Mouse (Mus musculus) kidney, embryonic 15.5 days (tissue): ENCODE results near the gene Klrb1b. TPM values are rescaled to one million over a fixed set of nuclear protein-coding genes. Genes with fewer than 3 reads are reported as not detected.
"Not testable (repeated sequence)": the region's sequence is repeated elsewhere in the genome, so short reads cannot be mapped to it uniquely, and the experiment has no call there.

Experiments used
- ATAC-seq: fragments of 200-750 bp; cut with Nextera tagmentation; replicated peaks from 2 replicates; pipeline ENCODE4 v1.8.0; 2017; ENCODE audit warnings: moderate TSS enrichment; ENCODE audit not compliant: low FRiP score
- H3K27ac ChIP-seq: fragments of 300-500 bp; sonication (generic); 2 replicates; pipeline ENCODE4 v1.5.1; 2015; ENCODE audit warnings: mild to moderate bottlenecking, inconsistent platforms
- H3K27me3 ChIP-seq: fragments of 300-500 bp; sonication (generic); 2 replicates; pipeline ENCODE4 v1.6.1; 2015; ENCODE audit warnings: inconsistent platforms
- H3K36me3 ChIP-seq: fragments of 300-500 bp; sonication (generic); 2 replicates; pipeline ENCODE4 v1.6.1; 2015; ENCODE audit warnings: inconsistent platforms
- H3K4me1 ChIP-seq: fragments of 300-500 bp; sonication (generic); 2 replicates; pipeline ENCODE4 v1.6.1; 2015; ENCODE audit warnings: inconsistent platforms
- H3K4me2 ChIP-seq: fragments of 300-500 bp; sonication (generic); 2 replicates; pipeline ENCODE4 v1.6.1; 2015; ENCODE audit warnings: moderate library complexity, mild to moderate bottlenecking, inconsistent platforms
- H3K4me3 ChIP-seq: fragments of 300-500 bp; sonication (generic); replicated peaks from 2 replicates; pipeline ENCODE4 v1.5.1; 2015; ENCODE audit warnings: mild to moderate bottlenecking, inconsistent platforms
- H3K9ac ChIP-seq: fragments of 300-500 bp; sonication (generic); 2 replicates; pipeline ENCODE4 v1.6.1; 2015; ENCODE audit warnings: mild to moderate bottlenecking, inconsistent platforms
- H3K9me3 ChIP-seq: fragments of 300-500 bp; sonication (generic); replicated peaks from 2 replicates; pipeline ENCODE4 v1.6.1; 2016; ENCODE audit warnings: inconsistent platforms
- WGBS: fragments of 180-500 bp; shearing (Covaris S2); methylation state at CpG from one replicate; pipeline ENCODE4 v1.1.7; 2015; ENCODE audit warnings: mixed read lengths; 5-methylcytosine and 5-hydroxymethylcytosine counted together
- polyA plus RNA-seq: library from polyadenylated mRNA; unstranded; fragments of >200 nt; fragmentation: Nextera tagmentation; extraction: Ambion mirVana; gene quantifications from 2 replicates; pipeline ENCODE4 v1.2.1, GENCODE M21; 2015

Klrb1b gene
- polyA plus RNA-seq, 1 experiment from 2014 or later = 0.09 TPM

- WGBS = 67% methylated on average over 8 of the region's 8 CpGs
Observed at GRCm38 (mm10) chr6:128796321-128796955, 29.7 kb downstream of the Klrb1b start.

GRCm38 (mm10) chr6:128793734-128794133 lies 32.4 kb downstream of the Klrb1b start:
- H3K4me3 ChIP-seq = no peak overlapping the region
- WGBS = 7% methylated on average over 6 of the region's 6 CpGs
- 0 out of 2 replicates have a peak, but pooled peaks have one; percentile 26 for ATAC-seq

More at GRCm38 (mm10) chr6:128796321-128796955, 29.7 kb downstream of the Klrb1b start:
- H3K4me2 ChIP-seq = no peak overlapping the region
- ATAC-seq = no peak
- H3K9me3 ChIP-seq = no peaks in the 10 kb centered on the region
- H3K9ac ChIP-seq = no peak overlapping the region
- H3K27me3 ChIP-seq = no peaks in the 10 kb centered on the region
- peaks cover 17% of the 10 kb centered on the region for H3K4me1 ChIP-seq
- H3K4me3 ChIP-seq = no peak overlapping the region
- no peak overlapping the region for H3K27ac ChIP-seq
- H3K36me3 ChIP-seq = no peaks in the 10 kb centered on the region

GRCm38 (mm10) chr6:128790491-128790994 lies 35.6 kb downstream of the Klrb1b start:
- H3K27me3 ChIP-seq, H3K9me3 ChIP-seq, H3K36me3 ChIP-seq, H3K9ac ChIP-seq, H3K4me3 ChIP-seq, H3K4me1 ChIP-seq, H3K27ac ChIP-seq, H3K4me2 ChIP-seq, ATAC-seq: not testable (repeated sequence)
- WGBS = 66% methylated on average over 4 of the region's 4 CpGs

More at GRCm38 (mm10) chr6:128793734-128794133, 32.4 kb downstream of the Klrb1b start:
- Histone ChIP-seq H3K27ac (0 out of 2 replicates have a peak overlapping the region, but pooled peaks have one; percentile 3), H3K4me1 (peaks cover 13% of the 10 kb centered on the region), H3K9me3 (no peaks in the 10 kb centered on the region), H3K27me3 (no peaks in the 10 kb centered on the region), H3K4me2 (no peak overlapping the region), H3K36me3 (no peaks in the 10 kb centered on the region), H3K9ac (no peak overlapping the region)

- Histone ChIP-seq H3K9me3 (no peaks in the 10 kb centered on the region), H3K4me1 (peaks cover 6% of the 10 kb centered on the region; the same call in 1 of the 2 replicates), H3K27me3 (no peaks in the 10 kb centered on the region), H3K27ac (no peak within 1 kb of the TSS), H3K4me2 (no peak within 1 kb of the TSS), H3K4me3 (no peak within 1 kb of the TSS), H3K9ac (no peak within 1 kb of the TSS), H3K36me3 (no peaks in the 10 kb centered on the region)
- ATAC-seq = no peak
- WGBS = 94% methylated on average over 2 of the region's 2 CpGs
Observed at GRCm38 (mm10) chr6:128789115-128789514, 37.0 kb downstream of the Klrb1b start, which contains the start of gene Klrb1c. Gene Klrb1c, minus strand, starts transcription at chr6:128789215.

- Histone ChIP-seq H3K36me3 (no peaks in the 10 kb centered on the region), H3K9ac (no peak overlapping the region), H3K27me3 (no peaks in the 10 kb centered on the region), H3K4me1 (peaks cover 2% of the 10 kb centered on the region; the same call in 1 of the 2 replicates), H3K4me3 (no peak overlapping the region), H3K4me2 (no peak overlapping the region), H3K27ac (no peak overlapping the region), H3K9me3 (no peaks in the 10 kb centered on the region)
- 90% methylated on average over 1 of the region's 1 CpGs for WGBS
- ATAC-seq = 0 out of 2 replicates have a peak, but pooled peaks have one; percentile 33
Observed at GRCm38 (mm10) chr6:128788517-128788916, 37.6 kb downstream of the Klrb1b start.

- H3K4me3 ChIP-seq, H3K4me2 ChIP-seq, H3K36me3 ChIP-seq, H3K9ac ChIP-seq, H3K4me1 ChIP-seq, H3K27me3 ChIP-seq, ATAC-seq, H3K27ac ChIP-seq, H3K9me3 ChIP-seq: not testable (repeated sequence)
- 89% methylated on average over 1 of the region's 1 CpGs for WGBS
Observed at GRCm38 (mm10) chr6:128786396-128786795, 39.7 kb downstream of the Klrb1b start.

GRCm38 (mm10) chr6:128769481-128770253 lies 56.5 kb downstream of the Klrb1b start:
- H3K4me3 ChIP-seq = no peak overlapping the region
- H3K36me3 ChIP-seq = no peaks in the 10 kb centered on the region
- no peaks in the 10 kb centered on the region for H3K27me3 ChIP-seq
- no peak overlapping the region for H3K4me2 ChIP-seq
- H3K9ac ChIP-seq = no peak overlapping the region
- peak overlapping the region; percentile 51; the same call in 1 of the 2 replicates for H3K27ac ChIP-seq
- peak; percentile 34 for ATAC-seq
- H3K4me1 ChIP-seq = peaks cover 4% of the 10 kb centered on the region; the same call in 1 of the 2 replicates
- 70% methylated on average over 10 of the region's 10 CpGs for WGBS
- no peaks in the 10 kb centered on the region for H3K9me3 ChIP-seq

- H3K4me1 ChIP-seq = peaks cover 8% of the 10 kb centered on the region; the same call in 1 of the 2 replicates
- no peak for ATAC-seq
- H3K9ac ChIP-seq = no peak overlapping the region
- H3K4me3 ChIP-seq = no peak overlapping the region
- WGBS = 86% methylated on average over 4 of the region's 4 CpGs
- H3K4me2 ChIP-seq = no peak overlapping the region
- no peaks in the 10 kb centered on the region for H3K27me3 ChIP-seq
- no peak overlapping the region for H3K27ac ChIP-seq
- H3K36me3 ChIP-seq = no peaks in the 10 kb centered on the region
- H3K9me3 ChIP-seq = no peaks in the 10 kb centered on the region
Observed at GRCm38 (mm10) chr6:128768047-128768446, 58.1 kb downstream of the Klrb1b start.

- H3K27ac ChIP-seq = not testable (repeated sequence)
Observed at GRCm38 (mm10) chr6:128766486-128767254, 59.5 kb downstream of the Klrb1b start.

GRCm38 (mm10) chr6:128765211-128765610 lies 60.9 kb downstream of the Klrb1b start:
- H3K4me2 ChIP-seq = no peak overlapping the region
- no peak overlapping the region for H3K27ac ChIP-seq
- no peak overlapping the region for H3K4me3 ChIP-seq
- WGBS = 73% methylated on average over 1 of the region's 1 CpGs
- H3K27me3 ChIP-seq = no peaks in the 10 kb centered on the region
- H3K4me1 ChIP-seq = peaks cover 12% of the 10 kb centered on the region
- no peaks in the 10 kb centered on the region for H3K36me3 ChIP-seq
- no peak for ATAC-seq
- H3K9me3 ChIP-seq = no peaks in the 10 kb centered on the region
- H3K9ac ChIP-seq = no peak overlapping the region

More at GRCm38 (mm10) chr6:128766486-128767254, 59.5 kb downstream of the Klrb1b start:
- H3K4me2 ChIP-seq, H3K9ac ChIP-seq, H3K36me3 ChIP-seq, H3K4me1 ChIP-seq, ATAC-seq, H3K27me3 ChIP-seq, H3K4me3 ChIP-seq, H3K9me3 ChIP-seq: not testable (repeated sequence)
- 67% methylated on average over 6 of the region's 6 CpGs for WGBS

GRCm38 (mm10) chr6:128764598-128764997 lies 61.5 kb downstream of the Klrb1b start:
- ATAC-seq = no peak
- H3K9ac ChIP-seq = 0 out of 2 replicates have a peak overlapping the region, but pooled peaks have one; percentile 21
- WGBS = 24% methylated on average over 5 of the region's 5 CpGs

More at GRCm38 (mm10) chr6:128764598-128764997, 61.5 kb downstream of the Klrb1b start:
- H3K27me3 ChIP-seq = no peaks in the 10 kb centered on the region
- H3K36me3 ChIP-seq = no peaks in the 10 kb centered on the region
- peak overlapping the region; percentile 72 for H3K4me2 ChIP-seq
- peak overlapping the region; percentile 61 for H3K4me3 ChIP-seq
- H3K27ac ChIP-seq = no peak overlapping the region
- peaks cover 12% of the 10 kb centered on the region for H3K4me1 ChIP-seq
- H3K9me3 ChIP-seq = no peaks in the 10 kb centered on the region
